Mouse (Mus musculus) kidney, adult 2 months (tissue): Measurements from ENCODE around the gene Gm20696.

Source experiments
- CTCF ChIP-seq: fragments of 200-500 bp; conservative IDR thresholded peaks from 2 replicates; pipeline ENCODE4 v1.5.1; 2011; ENCODE audit warnings: low read depth, mild to moderate bottlenecking, control low read depth, low read length, moderate library complexity, mixed read lengths; ENCODE audit not compliant: insufficient read depth, insufficient read length
- POLR2A ChIP-seq: fragments of 200-500 bp; IDR thresholded peaks from one replicate; pipeline ENCODE4 v1.6.1; 2011; ENCODE audit warnings: low read depth, low read length, control low read depth

DNA sequence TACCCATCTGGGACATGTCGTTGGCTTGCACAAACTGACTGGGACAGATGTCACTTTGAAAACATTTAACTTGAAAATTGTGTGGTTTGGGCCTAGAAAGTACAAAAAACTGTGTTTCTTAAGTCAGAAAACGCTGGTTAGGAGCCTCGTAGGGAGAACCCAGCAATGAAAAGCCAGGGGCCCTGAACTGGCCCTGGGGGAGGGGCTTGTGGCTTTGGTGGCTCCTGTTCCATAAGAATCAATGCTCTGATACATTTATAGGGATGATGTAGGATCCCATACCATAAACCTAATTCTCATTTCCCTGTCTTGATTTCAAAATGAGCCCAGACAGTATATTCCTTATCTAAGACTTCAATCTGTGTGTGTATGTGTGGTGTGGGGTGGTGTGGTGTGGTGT is 101.8 kb downstream of the Gm20696 start:
- TF ChIP-seq CTCF: no peak
- no peak for TF ChIP-seq POLR2A
